In the genomic region with DNA sequence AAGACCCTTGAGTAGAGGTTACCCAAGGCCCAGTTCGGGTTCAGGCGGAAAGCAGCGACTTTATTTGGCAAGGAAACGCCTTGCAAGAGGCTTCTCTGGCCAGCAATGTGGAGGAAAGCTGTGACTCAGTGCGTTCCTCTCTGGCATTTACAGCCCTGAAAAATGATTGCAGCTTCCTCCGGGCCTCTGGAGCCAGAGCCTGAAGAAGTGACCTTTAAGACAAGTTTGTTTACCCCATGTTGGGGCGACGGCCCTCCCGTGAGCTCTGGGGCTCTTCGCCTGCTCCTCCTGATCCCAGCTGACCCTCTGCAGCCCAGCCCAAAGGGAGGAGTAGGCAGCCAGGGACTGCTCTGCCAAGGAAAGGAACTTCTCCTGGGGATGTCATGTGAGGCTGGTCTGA, we compare ENCODE assay signal across 10 mouse cellular contexts.
DNase-seq lines count a peak whose midpoint lies in the region; ATAC-seq lines count a peak whose summit lies in the region.
"Had no signal": no experiment of that assay in that cellular context is flagged by ENCODE, and none has a peak within 500 bp of the region (broad histone marks: within the 10 kb centered on the region; RNA-seq: fewer than 3 reads in every experiment).

No protein-coding gene starts in this region.

- H3K9me3 ChIP-seq in lung, embryonic 16.5 days (ENCODE audit: control insufficient read depth, low read length): no peaks in the 10 kb centered on the region
- H3K9me3 ChIP-seq: limb, embryonic 13.5 days had no signal

- peak overlapping the region; percentile 60 for H3K27ac ChIP-seq in lung, embryonic 16.5 days (ENCODE audit: low read length)
- H3K27ac ChIP-seq: limb, embryonic 13.5 days had no signal

- H3K27me3 ChIP-seq in lung, embryonic 16.5 days (ENCODE audit: control insufficient read depth, insufficient read depth, low read depth, low read length): no peaks in the 10 kb centered on the region

- peak; percentile 56 for ATAC-seq in lung, embryonic 16.5 days (ENCODE audit: low read depth)
- no peak for ATAC-seq in inflammation-experienced regulatory T-cells, adult 6 months

- H3K36me3 ChIP-seq in lung, embryonic 16.5 days (ENCODE audit: control insufficient read depth, insufficient read depth, low read length): no peaks in the 10 kb centered on the region
- H3K36me3 ChIP-seq: limb, embryonic 13.5 days had no signal

- H3K4me2 ChIP-seq in lung, embryonic 16.5 days (ENCODE audit: low read depth, low read length): no peak overlapping the region
- H3K4me2 ChIP-seq: limb, embryonic 13.5 days had no signal

- H3K9ac ChIP-seq in lung, embryonic 16.5 days (ENCODE audit: low read length): no peak overlapping the region
- H3K9ac ChIP-seq: limb, embryonic 13.5 days had no signal

- 16% methylated on average over 10 of the region's 10 CpGs for WGBS in lung, embryonic 16.5 days

- H3K4me1 ChIP-seq in lung, embryonic 16.5 days (replicated peaks; ENCODE audit: control insufficient read depth, insufficient read depth, low read length): peaks cover 18% of the 10 kb centered on the region

- no peak overlapping the region for H3K4me3 ChIP-seq in lung, embryonic 16.5 days (ENCODE audit: low read length)
- H3K4me3 ChIP-seq: erythroblast, embryonic 14.5 days; limb, embryonic 13.5 days had no signal

- peak; percentile 71 for DNase-seq in 3134 (ENCODE audit: extremely low read depth, insufficient read length, low spot score)
- DNase-seq in adrenal gland, adult 8-10 months: peak; percentile 51
- DNase-seq in kidney, adult 11 months: peak; percentile 67
- no peak for DNase-seq in MN1 (ENCODE audit: low spot score)
- DNase-seq in thymus, postnatal 10 days (ENCODE audit: low spot score in 2 of 2): no peak
- no peak for DNase-seq in neural tube, embryonic 10.5 days (ENCODE audit: extremely low spot score, low spot score)

Comparison
In these comparisons a context has a peak if more than half of its experiments do, and no peak if none do; other contexts are left out.
1. DNase-seq: peak in 3134 (single experiment), adrenal gland, adult 8-10 months (single experiment) and kidney, adult 11 months (single experiment); none in MN1 (single experiment), thymus, postnatal 10 days (0 of 2) and neural tube, embryonic 10.5 days (single experiment).